Mouse (Mus musculus): ENCODE data around the gene Gm7544.

DNA sequence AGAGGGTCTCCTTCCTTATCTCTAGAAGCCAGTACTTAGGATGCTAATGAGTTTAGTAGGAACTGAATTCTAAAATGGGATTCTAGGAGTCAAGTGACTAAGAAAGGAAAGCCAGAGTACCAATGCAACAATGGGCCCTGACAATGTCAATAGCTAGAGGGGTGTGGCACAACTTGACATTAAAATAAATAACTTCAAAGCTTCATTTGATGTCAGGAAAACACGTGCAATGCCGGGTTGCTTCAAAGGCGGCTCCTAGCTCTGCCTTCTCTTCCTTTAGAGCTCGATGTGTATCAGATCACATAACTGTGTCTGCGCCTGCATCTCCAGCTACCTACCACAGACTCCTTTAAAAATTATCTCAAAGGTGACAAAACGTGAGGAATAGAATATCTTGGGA, 18.1 kb upstream of the Gm7544 start:
- TF ChIP-seq ZNF384 (IDR thresholded peaks at IDR 0.05; ENCODE audit: low read depth, low read length) (no peak), CHD2 (IDR thresholded peaks at IDR 0.05; ENCODE audit: low read depth, low read length) (no peak)
